Comparison of ENCODE assay signal across 9 mouse cellular contexts in genomic region chr10:42941278-42941677, GRCm38 (mm10).
DNase-seq lines count a peak whose midpoint lies in the region; ATAC-seq and TF ChIP-seq lines count a peak whose summit lies in the region.
"Had no signal": no experiment of that assay in that cellular context is flagged by ENCODE, and none has a peak within 500 bp of the region (broad histone marks: within the 10 kb centered on the region; RNA-seq: fewer than 3 reads in every experiment).

No protein-coding gene starts in this region.

- intact Hi-C loops in left cerebral cortex, postnatal 4 days (cut with DNase I) = loop anchor here (5.0 to 10.0 kb wide), 3 partner anchors 84 to 636 kb away; no protein-coding TSS in a partner anchor

- ATAC-seq in kidney, postnatal 0 days (replicated peaks; ENCODE audit: low FRiP score, low read depth) = no peak
- ATAC-seq in limb, embryonic 13.5 days (ENCODE audit: low FRiP score, low read depth) = 0 out of 2 replicates have a peak, but pooled peaks have one; percentile 5
- no peak for ATAC-seq in stomach, embryonic 15.5 days (ENCODE audit: insufficient read depth, low FRiP score, low read depth)

- peaks cover 14% of the 10 kb centered on the region for H3K4me1 ChIP-seq in kidney, postnatal 0 days (replicated peaks; ENCODE audit: insufficient read depth, low read length)
- H3K4me1 ChIP-seq in hindbrain, embryonic 10.5 days (replicated peaks) = peaks cover 22% of the 10 kb centered on the region
- peaks cover 23% of the 10 kb centered on the region for H3K4me1 ChIP-seq in limb, embryonic 13.5 days
- peaks cover 21% of the 10 kb centered on the region for H3K4me1 ChIP-seq in stomach, embryonic 15.5 days

- peak overlapping the region; percentile 76; the same call in 1 of the 2 replicates for H3K27ac ChIP-seq in kidney, postnatal 0 days
- H3K27ac ChIP-seq in hindbrain, embryonic 10.5 days = peak overlapping the region; percentile 84
- peak overlapping the region; percentile 72; the same call in 1 of the 2 replicates for H3K27ac ChIP-seq in limb, embryonic 13.5 days
- H3K27ac ChIP-seq in stomach, embryonic 15.5 days = peak overlapping the region; percentile 92; the same call in 1 of the 2 replicates
- H3K27ac ChIP-seq: liver, embryonic 14.5 days had no signal

- H3K4me2 ChIP-seq in kidney, postnatal 0 days (ENCODE audit: low read length) = peak overlapping the region; percentile 47
- H3K4me2 ChIP-seq in limb, embryonic 13.5 days (replicated peaks) = peak overlapping the region; percentile 56
- peak overlapping the region; percentile 57 for H3K4me2 ChIP-seq in stomach, embryonic 15.5 days

- no peak for DNase-seq in kidney, postnatal 0 days (ENCODE audit: low spot score)
- DNase-seq in kidney, postnatal 14 days = no peak
- DNase-seq in hindbrain, embryonic 10.5 days (ENCODE audit: low spot score) = no peak
- no peak for DNase-seq in layer of hippocampus, adult 18-20 months (ENCODE audit: low spot score in 2 of 2)
- no peak for DNase-seq in frontal cortex, postnatal 25 days (ENCODE audit: low spot score in 2 of 2)
- no peak for DNase-seq in left cerebral cortex, postnatal 4 days

- 0 out of 2 replicates have a peak overlapping the region, but pooled peaks have one; percentile 44 for H3K9ac ChIP-seq in kidney, postnatal 0 days (ENCODE audit: low read depth, low read length)
- peak overlapping the region; percentile 50; the same call in 1 of the 2 replicates for H3K9ac ChIP-seq in limb, embryonic 13.5 days
- no peak overlapping the region; the same call in 1 of the 2 replicates for H3K9ac ChIP-seq in stomach, embryonic 15.5 days
- H3K9ac ChIP-seq: liver, embryonic 14.5 days had no signal

- WGBS in kidney, postnatal 0 days = 27% methylated on average over 4 of the region's 4 CpGs
- WGBS in hindbrain, embryonic 10.5 days = 71% methylated on average over 4 of the region's 4 CpGs
- 59% methylated on average over 4 of the region's 4 CpGs for WGBS in limb, embryonic 13.5 days
- WGBS in stomach, embryonic 15.5 days = 54% methylated on average over 4 of the region's 4 CpGs

- no peaks in the 10 kb centered on the region for H3K9me3 ChIP-seq in kidney, postnatal 0 days (replicated peaks; ENCODE audit: low read length)
- no peaks in the 10 kb centered on the region for H3K9me3 ChIP-seq in hindbrain, embryonic 10.5 days
- no peaks in the 10 kb centered on the region for H3K9me3 ChIP-seq in limb, embryonic 13.5 days
- H3K9me3 ChIP-seq in stomach, embryonic 15.5 days = no peaks in the 10 kb centered on the region

- no peak for TF ChIP-seq CTCF in kidney, postnatal 0 days (IDR thresholded peaks at IDR 0.05; ENCODE audit: low read depth)

- no peaks in the 10 kb centered on the region for H3K27me3 ChIP-seq in kidney, postnatal 0 days (ENCODE audit: insufficient read depth, low read length)
- 0 out of 2 replicates have a peak, but pooled peaks cover 3% of the 10 kb centered on the region for H3K27me3 ChIP-seq in hindbrain, embryonic 10.5 days (ENCODE audit: insufficient read depth, poor library complexity, severe bottlenecking)
- no peaks in the 10 kb centered on the region for H3K27me3 ChIP-seq in limb, embryonic 13.5 days
- H3K27me3 ChIP-seq in stomach, embryonic 15.5 days (replicated peaks) = no peaks in the 10 kb centered on the region

- no peak overlapping the region for H3K4me3 ChIP-seq in kidney, postnatal 0 days (replicated peaks; ENCODE audit: low read depth, low read length)
- no peak overlapping the region for H3K4me3 ChIP-seq in hindbrain, embryonic 10.5 days
- H3K4me3 ChIP-seq in limb, embryonic 13.5 days = no peak overlapping the region
- peak overlapping the region; percentile 31 for H3K4me3 ChIP-seq in stomach, embryonic 15.5 days (replicated peaks)

- no peaks in the 10 kb centered on the region for H3K36me3 ChIP-seq in kidney, postnatal 0 days (ENCODE audit: insufficient read depth, low read length)
- no peaks in the 10 kb centered on the region for H3K36me3 ChIP-seq in hindbrain, embryonic 10.5 days
- no peaks in the 10 kb centered on the region for H3K36me3 ChIP-seq in limb, embryonic 13.5 days
- no peaks in the 10 kb centered on the region for H3K36me3 ChIP-seq in stomach, embryonic 15.5 days
